In the genomic region with DNA sequence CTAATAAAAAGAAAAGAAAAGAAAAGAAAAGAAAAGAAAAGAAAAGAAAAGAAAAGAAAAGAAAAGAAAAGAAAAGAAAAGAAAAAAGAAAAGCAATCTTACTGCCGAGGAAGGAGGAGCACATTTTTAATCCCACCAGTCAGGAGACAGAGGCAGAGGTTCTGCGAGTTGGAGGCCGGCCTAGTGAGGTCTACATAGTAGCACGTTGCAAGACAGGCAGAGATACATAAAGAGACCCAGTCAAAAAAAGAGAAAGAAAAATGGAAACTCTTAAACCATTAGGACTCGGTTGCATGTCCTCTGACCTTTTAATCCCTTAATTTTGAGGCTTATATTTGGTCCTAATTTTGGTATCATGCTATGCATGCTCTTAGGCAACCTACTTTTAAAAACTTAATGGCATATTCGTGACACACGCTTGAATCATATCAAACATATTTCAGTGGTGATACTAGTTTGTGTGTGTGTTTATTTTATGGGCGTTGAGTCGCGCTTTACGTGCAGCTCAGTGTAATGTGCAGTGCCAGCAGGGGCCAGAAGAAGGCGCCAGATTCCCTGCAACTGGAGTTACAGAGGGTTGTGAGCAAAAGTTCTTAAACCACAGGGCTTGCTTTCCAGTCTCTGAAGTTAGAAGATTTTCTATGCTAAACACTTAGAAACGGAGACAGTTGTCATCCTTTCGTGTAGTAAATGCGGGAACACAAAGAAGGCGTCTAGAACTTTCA, we compare ENCODE assay signal across 8 mouse cellular contexts. TPM values are rescaled to one million over a fixed set of nuclear protein-coding genes. Genes with fewer than 3 reads are reported as not detected.
A peak's percentile ranks its signal among the peaks of the same experiment; 100 is the strongest.
DNase-seq lines count a peak whose midpoint lies in the region; ATAC-seq and TF ChIP-seq lines count a peak whose summit lies in the region.

No protein-coding gene starts in this region.

- intact Hi-C loops in heart, postnatal 10 days (cut with DNase I), result loop anchor here (2.0 kb wide), 1 partner anchor 103 kb away; no protein-coding TSS in a partner anchor

- peak; percentile 87 for DNase-seq in c-Kit-positive CD71-positive TER-119-positive erythroid progenitor cells, embryonic 14.5 days (ENCODE audit: low spot score)
- DNase-seq in heart, postnatal 10 days, result peak; percentile 87 to 91
- peak; percentile 77 to 92 for DNase-seq in kidney, postnatal 36 days
- peak; percentile 87 to 90 for DNase-seq in lung, adult 18-20 months
- peak; percentile 86 for DNase-seq in thymus, adult 2 months

- H3K9me3 ChIP-seq in ES-Bruce4 (replicated peaks; ENCODE audit: control insufficient read depth, insufficient read depth, low read length, poor library complexity, severe bottlenecking), result peaks cover 4% of the 10 kb centered on the region; the same call in 1 of the 2 replicates
- no peaks in the 10 kb centered on the region for H3K9me3 ChIP-seq in forebrain, embryonic 13.5 days (replicated peaks)
- no peaks in the 10 kb centered on the region for H3K9me3 ChIP-seq in neural tube, embryonic 14.5 days (ENCODE audit: control insufficient read depth, low read length)

- TF ChIP-seq EP300 in ES-Bruce4 (IDR thresholded peaks at IDR 0.05; ENCODE audit: insufficient read depth, low read depth, low read length), result no peak

- no peak for TF ChIP-seq POLR2A in ES-Bruce4 (IDR thresholded peaks at IDR 0.05; ENCODE audit: insufficient read depth, low read length)
- no peak for TF ChIP-seq POLR2A in thymus, adult 2 months (IDR thresholded peaks at IDR 0.05; ENCODE audit: control insufficient read depth, extremely low read depth, insufficient read depth, low read length, poor library complexity)

- H3K4me2 ChIP-seq in forebrain, embryonic 13.5 days, result peak overlapping the region; percentile 83
- H3K4me2 ChIP-seq in neural tube, embryonic 14.5 days (ENCODE audit: low read depth, low read length), result peak overlapping the region; percentile 82; the same call in 1 of the 2 replicates

- H3K9ac ChIP-seq in ES-Bruce4 (ENCODE audit: low read depth, poor library complexity, severe bottlenecking), result no peak overlapping the region
- no peak overlapping the region for H3K9ac ChIP-seq in forebrain, embryonic 13.5 days
- no peak overlapping the region for H3K9ac ChIP-seq in neural tube, embryonic 14.5 days (replicated peaks; ENCODE audit: low read depth, low read length)

- ATAC-seq in forebrain, embryonic 13.5 days, result peak; percentile 50; the same call in 1 of the 2 replicates
- ATAC-seq in neural tube, embryonic 14.5 days (ENCODE audit: low read depth), result 0 out of 2 replicates have a peak, but pooled peaks have one; percentile 38

- WGBS in forebrain, embryonic 13.5 days, result 10% methylated on average over 16 of the region's 16 CpGs
- WGBS in neural tube, embryonic 14.5 days, result 14% methylated on average over 16 of the region's 16 CpGs
- WGBS in thymus, adult 2 months, result 24% methylated on average over 16 of the region's 16 CpGs

- peak overlapping the region; percentile 44; the same call in 1 of the 2 replicates for H3K4me3 ChIP-seq in ES-Bruce4 (ENCODE audit: low read depth, low read length)
- peak overlapping the region; percentile 63; the same call in 1 of the 2 replicates for H3K4me3 ChIP-seq in forebrain, embryonic 13.5 days
- peak overlapping the region; percentile 61; the same call in 1 of the 2 replicates for H3K4me3 ChIP-seq in neural tube, embryonic 14.5 days (ENCODE audit: low read depth, low read length)
- H3K4me3 ChIP-seq in thymus, adult 2 months (ENCODE audit: control insufficient read depth, insufficient read depth, low read length), result no peak overlapping the region

- TF ChIP-seq CTCF in ES-Bruce4 (IDR thresholded peaks at IDR 0.05; ENCODE audit: low read depth, low read length), result peak; percentile 84
- TF ChIP-seq CTCF in thymus, adult 2 months (IDR thresholded peaks at IDR 0.05; ENCODE audit: borderline replicate concordance, control insufficient read depth, extremely low read depth, insufficient read depth, low read length, poor library complexity), result peak; percentile 77; the same call in 1 of the 2 replicates

- H3K4me1 ChIP-seq in ES-Bruce4 (ENCODE audit: control insufficient read depth, insufficient read depth, low read length), result no peaks in the 10 kb centered on the region
- H3K4me1 ChIP-seq in forebrain, embryonic 13.5 days, result peaks cover 17% of the 10 kb centered on the region
- 0 out of 2 replicates have a peak, but pooled peaks cover 2% of the 10 kb centered on the region for H3K4me1 ChIP-seq in neural tube, embryonic 14.5 days (ENCODE audit: control insufficient read depth, insufficient read depth, low read length)
- H3K4me1 ChIP-seq in thymus, adult 2 months (replicated peaks; ENCODE audit: control insufficient read depth, insufficient read depth, low read length), result peaks cover 9% of the 10 kb centered on the region

- H3K27me3 ChIP-seq in ES-Bruce4 (ENCODE audit: control insufficient read depth, insufficient read depth, low read length, poor library complexity, severe bottlenecking), result no peaks in the 10 kb centered on the region
- H3K27me3 ChIP-seq in forebrain, embryonic 13.5 days, result peaks cover 15% of the 10 kb centered on the region
- H3K27me3 ChIP-seq in neural tube, embryonic 14.5 days (ENCODE audit: control insufficient read depth, insufficient read depth, low read length), result 0 out of 2 replicates have a peak, but pooled peaks cover 3% of the 10 kb centered on the region
- H3K27me3 ChIP-seq in thymus, adult 2 months (ENCODE audit: control insufficient read depth, insufficient read depth, low read length), result no peaks in the 10 kb centered on the region

- H3K36me3 ChIP-seq in ES-Bruce4 (ENCODE audit: control insufficient read depth, insufficient read depth, low read length, poor library complexity, severe bottlenecking), result 0 out of 2 replicates have a peak, but pooled peaks cover 3% of the 10 kb centered on the region
- peaks cover 15% of the 10 kb centered on the region for H3K36me3 ChIP-seq in forebrain, embryonic 13.5 days (ENCODE audit: poor library complexity, severe bottlenecking)
- no peaks in the 10 kb centered on the region for H3K36me3 ChIP-seq in neural tube, embryonic 14.5 days (ENCODE audit: control insufficient read depth, insufficient read depth, low read length)
- H3K36me3 ChIP-seq in thymus, adult 2 months (ENCODE audit: control insufficient read depth, insufficient read depth, low read length), result peaks cover 9% of the 10 kb centered on the region

- no peak overlapping the region for H3K27ac ChIP-seq in ES-Bruce4 (ENCODE audit: insufficient read depth, low read length)
- H3K27ac ChIP-seq in forebrain, embryonic 13.5 days, result no peak overlapping the region
- H3K27ac ChIP-seq in neural tube, embryonic 14.5 days (ENCODE audit: low read depth, low read length), result no peak overlapping the region
- H3K27ac ChIP-seq in thymus, adult 2 months (ENCODE audit: control insufficient read depth, insufficient read depth, low read length), result no peak overlapping the region

RNA-seq across cellular contexts. Expression of a gene that starts 18.9 kb away (rescaled TPM):
- 103 TPM in 2 replicates for polyA plus RNA-seq in ES-Bruce4 (2011; ENCODE audit: insufficient read depth, insufficient read length, low read depth, missing spikeins)
- 71.0 and 74.0 TPM in 2 replicates for polyA plus RNA-seq in forebrain, embryonic 13.5 days (2015; fragmentation: Nextera tagmentation; extraction: Ambion mirVana)
- total RNA-seq in heart, postnatal 10 days (2021), result 10 to 100 TPM; 30.6 to 34.5 TPM
- 60.4 and 65.1 TPM in 2 replicates for polyA plus RNA-seq in neural tube, embryonic 14.5 days (2014; fragmentation: Nextera tagmentation; extraction: Ambion mirVana)
- polyA plus RNA-seq in thymus, adult 2 months (2012; rRNA removed), result 52.3 and 53.4 TPM in 2 replicates

RNA-seq across cellular contexts. Expression of a gene that starts 28.0 kb away (rescaled TPM):
- polyA plus RNA-seq in ES-Bruce4 (2011; ENCODE audit: insufficient read depth, insufficient read length, low read depth, missing spikeins), result 3.5 and 5.7 TPM in 2 replicates
- 0.30 and 0.43 TPM in 2 replicates for polyA plus RNA-seq in forebrain, embryonic 13.5 days (2015; fragmentation: Nextera tagmentation; extraction: Ambion mirVana)
- under 1 TPM; 0.79 to 0.84 TPM for total RNA-seq in heart, postnatal 10 days (2021)
- 1.1 and 1.4 TPM in 2 replicates for polyA plus RNA-seq in neural tube, embryonic 14.5 days (2014; fragmentation: Nextera tagmentation; extraction: Ambion mirVana)
- 27.3 and 38.2 TPM in 2 replicates for polyA plus RNA-seq in thymus, adult 2 months (2012; rRNA removed)

RNA-seq across cellular contexts. Expression of a gene that starts 57.2 kb away (rescaled TPM):
- polyA plus RNA-seq in ES-Bruce4 (2011; ENCODE audit: insufficient read depth, insufficient read length, low read depth, missing spikeins), result 459 and 464 TPM in 2 replicates
- polyA plus RNA-seq in forebrain, embryonic 13.5 days (2015; fragmentation: Nextera tagmentation; extraction: Ambion mirVana), result 210 and 214 TPM in 2 replicates
- total RNA-seq in heart, postnatal 10 days (2021), result 10 to 100 TPM; 86.8 to 90.9 TPM
- polyA plus RNA-seq in neural tube, embryonic 14.5 days (2014; fragmentation: Nextera tagmentation; extraction: Ambion mirVana), result 50.2 and 68.5 TPM in 2 replicates
- 52.6 and 126 TPM in 2 replicates for polyA plus RNA-seq in thymus, adult 2 months (2012; rRNA removed)
